Mouse (Mus musculus) heart, embryonic 14.5 days (tissue): ENCODE measurements around the gene Gstt3. TPM values are rescaled to one million over a fixed set of nuclear protein-coding genes. Genes with fewer than 3 reads are reported as not detected.

Source experiments
- ATAC-seq: fragments of 200-750 bp; cut with Nextera tagmentation; 2 replicates; pipeline ENCODE4 v1.8.0; 2017; ENCODE audit warnings: low read depth, moderate TSS enrichment; ENCODE audit not compliant: insufficient number of reproducible peaks, insufficient read depth, low FRiP score
- H3K27ac ChIP-seq, 2 experiments: fragments of 200-500 bp in 1 of 2; fragments of 300-500 bp in 1 of 2; sonication (generic) in 1 of 2; replicated peaks in 1 of 2; 2 replicates each; pipeline ENCODE4 v1.5.1; 2012 to 2014; ENCODE audit warnings: low read depth in 2 of 2, low read length in 2 of 2, control low read depth in 1 of 2, mild to moderate bottlenecking in 1 of 2, mixed read lengths in 1 of 2; ENCODE audit not compliant: control insufficient read depth in 1 of 2, insufficient read depth in 1 of 2
- H3K27me3 ChIP-seq: fragments of 300-500 bp; sonication (generic); 2 replicates; pipeline ENCODE4 v1.6.1; 2014; ENCODE audit warnings: mild to moderate bottlenecking, low read length, control low read depth; ENCODE audit not compliant: control insufficient read depth, insufficient read depth
- H3K36me3 ChIP-seq: fragments of 300-500 bp; sonication (generic); 2 replicates; pipeline ENCODE4 v1.6.1; 2014; ENCODE audit warnings: mild to moderate bottlenecking, control low read depth, low read length, mixed read lengths; ENCODE audit not compliant: control insufficient read depth, insufficient read depth
- H3K4me1 ChIP-seq, 2 experiments: fragments of 200-500 bp in 1 of 2; fragments of 300-500 bp in 1 of 2; sonication (generic) in 1 of 2; 2 replicates each; pipeline ENCODE4 v1.6.1; 2012 to 2014; ENCODE audit warnings: low read length in 2 of 2, control low read depth in 1 of 2, mixed read lengths in 1 of 2; ENCODE audit not compliant: control insufficient read depth in 2 of 2, insufficient read depth in 2 of 2
- H3K4me2 ChIP-seq: fragments of 300-500 bp; sonication (generic); 2 replicates; pipeline ENCODE4 v1.6.1; 2014; ENCODE audit warnings: mild to moderate bottlenecking, low read length
- H3K4me3 ChIP-seq, 2 experiments: fragments of 200-500 bp in 1 of 2; fragments of 300-500 bp in 1 of 2; sonication (generic) in 1 of 2; 2 replicates each; pipeline ENCODE4 v1.5.1; 2012 to 2014; ENCODE audit warnings: low read length in 2 of 2, mild to moderate bottlenecking in 2 of 2, control low read depth in 1 of 2, low read depth in 1 of 2, moderate library complexity in 1 of 2; ENCODE audit not compliant: control insufficient read depth in 1 of 2, insufficient read depth in 1 of 2
- H3K9ac ChIP-seq: fragments of 300-500 bp; sonication (generic); 2 replicates; pipeline ENCODE4 v1.6.1; 2014; ENCODE audit warnings: mild to moderate bottlenecking, low read length
- H3K9me3 ChIP-seq: fragments of 300-500 bp; sonication (generic); 2 replicates; pipeline ENCODE4 v1.6.1; 2016; ENCODE audit warnings: low read length, control low read depth; ENCODE audit not compliant: control insufficient read depth
- WGBS: fragments of 180-500 bp; shearing (Covaris S2); extraction: QIAGEN DNeasy Blood & Tissue Kit; methylation state at CpG from one replicate; pipeline ENCODE4 v1.1.7; 2014; 5-methylcytosine and 5-hydroxymethylcytosine counted together
- polyA plus RNA-seq: library from polyadenylated mRNA; unstranded; fragments of >200 nt; fragmentation: Nextera tagmentation; extraction: Ambion mirVana; gene quantifications from 2 replicates; pipeline ENCODE4 v1.2.1, GENCODE M21; 2014

The Gstt3 gene
- polyA plus RNA-seq, 1 experiment from 2014 or later: 3.2 TPM

DNA sequence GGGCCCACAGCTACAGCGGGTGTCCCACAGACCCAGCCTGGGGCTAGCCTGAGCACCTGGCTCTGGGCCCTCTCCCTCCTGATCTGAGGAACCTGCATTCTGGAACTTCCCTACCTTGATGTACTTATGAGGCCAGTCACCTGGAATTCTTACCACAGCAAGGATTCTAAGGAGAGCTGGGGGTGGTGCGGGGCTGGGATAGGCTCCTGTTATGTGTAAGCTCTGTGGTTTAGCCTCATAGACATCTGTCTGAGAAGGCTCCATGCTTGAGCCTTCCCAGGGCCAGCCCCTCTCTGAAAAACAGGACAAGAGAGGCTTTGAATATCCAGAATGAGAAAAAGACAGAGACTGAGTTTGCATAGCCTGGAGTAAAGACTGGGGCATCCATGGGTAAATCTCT is 41.2 kb upstream of the Gstt3 start, which contains the start of gene Gstt4:
Gstt4 (minus strand) TSS at position 101 of the 400 bp plus-strand sequence.
- Histone ChIP-seq H3K4me2 (no peak within 1 kb of the TSS), H3K4me1 (no peaks in the 10 kb centered on the region), H3K9ac (no peak within 1 kb of the TSS), H3K27ac (no peak within 1 kb of the TSS), H3K4me3 (no peak within 1 kb of the TSS), H3K36me3 (no peaks in the 10 kb centered on the region), H3K9me3 (0 out of 2 replicates have a peak, but pooled peaks cover 2% of the 10 kb centered on the region), H3K27me3 (no peaks in the 10 kb centered on the region)
- ATAC-seq: no peak
- WGBS: 93% methylated on average over 2 of the region's 2 CpGs

DNA sequence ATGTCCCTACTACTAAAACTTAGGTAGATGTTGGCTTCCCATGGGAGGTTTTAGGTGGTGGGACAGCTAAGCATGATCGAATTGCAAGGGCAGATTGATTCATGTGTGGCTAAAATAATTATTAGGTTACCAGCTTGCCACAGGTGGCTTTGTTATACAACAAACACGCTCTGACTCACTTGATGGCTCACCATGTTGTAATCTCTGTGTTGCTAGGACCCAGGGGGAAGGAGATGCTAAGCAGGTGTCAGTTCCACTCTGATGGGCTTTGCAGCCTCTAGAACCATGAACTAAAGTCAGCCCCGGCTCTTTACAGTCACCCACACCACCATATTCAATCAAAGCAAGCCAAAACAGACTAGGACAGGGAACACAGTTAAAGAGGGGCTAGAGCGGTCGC is 38.7 kb upstream of the Gstt3 start:
- Histone ChIP-seq H3K27me3 (no peaks in the 10 kb centered on the region), H3K9ac (no peak overlapping the region), H3K36me3 (no peaks in the 10 kb centered on the region), H3K4me2 (no peak overlapping the region), H3K27ac (no peak overlapping the region), H3K4me1 (no peaks in the 10 kb centered on the region), H3K4me3 (no peak overlapping the region), H3K9me3 (0 out of 2 replicates have a peak, but pooled peaks cover 2% of the 10 kb centered on the region)
- 84% methylated on average over 5 of the region's 5 CpGs for WGBS
- no peak for ATAC-seq

DNA sequence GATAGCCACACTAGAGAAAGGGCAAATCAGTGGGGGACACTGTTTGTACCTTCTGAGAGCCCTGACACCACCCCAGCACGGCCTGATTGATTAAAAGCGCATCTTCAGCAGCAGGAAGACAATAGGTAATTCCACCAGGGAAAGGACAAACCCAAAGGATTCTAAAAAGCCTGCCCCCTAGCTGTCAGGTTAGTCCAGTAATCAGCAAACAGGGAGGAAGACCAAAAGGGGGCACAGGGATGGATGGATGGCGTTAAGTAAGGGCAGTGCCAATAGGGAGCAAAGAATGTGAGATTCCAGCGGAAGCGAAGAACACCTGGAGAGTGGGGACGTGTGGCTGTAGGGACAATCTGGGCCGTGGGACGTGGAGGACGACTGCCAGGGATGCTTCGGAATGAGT is 37.4 kb upstream of the Gstt3 start:
- Histone ChIP-seq H3K4me1 (no peaks in the 10 kb centered on the region), H3K27me3 (no peaks in the 10 kb centered on the region), H3K27ac (no peak overlapping the region), H3K4me2 (no peak overlapping the region), H3K9ac (no peak overlapping the region), H3K36me3 (no peaks in the 10 kb centered on the region), H3K9me3 (0 out of 2 replicates have a peak, but pooled peaks cover 2% of the 10 kb centered on the region), H3K4me3 (no peak overlapping the region)
- ATAC-seq: no peak
- 61% methylated on average over 10 of the region's 10 CpGs for WGBS

DNA sequence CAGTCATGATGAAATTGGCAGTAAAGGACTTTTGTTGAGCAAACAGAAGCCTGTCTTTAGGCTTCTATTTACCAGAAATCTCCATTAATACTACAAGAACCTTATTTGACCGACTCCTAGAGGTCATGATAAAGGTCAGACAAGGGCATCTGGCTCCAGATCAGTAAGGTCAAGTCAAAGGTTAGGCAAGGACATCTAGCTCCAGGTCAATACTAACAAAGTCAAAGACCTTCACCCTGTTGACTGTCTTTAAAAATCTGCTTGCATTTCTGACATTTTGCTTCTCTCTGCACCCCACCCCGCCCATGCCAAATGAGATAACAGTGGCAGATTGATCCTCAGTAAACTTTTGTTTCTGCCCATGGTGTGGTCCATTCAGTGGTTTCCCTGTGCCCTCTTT is 23.0 kb upstream of the Gstt3 start:
- ATAC-seq: no peak
- no peak overlapping the region for H3K27ac ChIP-seq
- no peaks in the 10 kb centered on the region for H3K9me3 ChIP-seq
- 57% methylated on average over 2 of the region's 2 CpGs for WGBS
- H3K27me3 ChIP-seq: no peaks in the 10 kb centered on the region
- no peaks in the 10 kb centered on the region for H3K4me1 ChIP-seq
- H3K9ac ChIP-seq: no peak overlapping the region
- no peaks in the 10 kb centered on the region for H3K36me3 ChIP-seq
- no peak overlapping the region for H3K4me3 ChIP-seq
- no peak overlapping the region for H3K4me2 ChIP-seq

DNA sequence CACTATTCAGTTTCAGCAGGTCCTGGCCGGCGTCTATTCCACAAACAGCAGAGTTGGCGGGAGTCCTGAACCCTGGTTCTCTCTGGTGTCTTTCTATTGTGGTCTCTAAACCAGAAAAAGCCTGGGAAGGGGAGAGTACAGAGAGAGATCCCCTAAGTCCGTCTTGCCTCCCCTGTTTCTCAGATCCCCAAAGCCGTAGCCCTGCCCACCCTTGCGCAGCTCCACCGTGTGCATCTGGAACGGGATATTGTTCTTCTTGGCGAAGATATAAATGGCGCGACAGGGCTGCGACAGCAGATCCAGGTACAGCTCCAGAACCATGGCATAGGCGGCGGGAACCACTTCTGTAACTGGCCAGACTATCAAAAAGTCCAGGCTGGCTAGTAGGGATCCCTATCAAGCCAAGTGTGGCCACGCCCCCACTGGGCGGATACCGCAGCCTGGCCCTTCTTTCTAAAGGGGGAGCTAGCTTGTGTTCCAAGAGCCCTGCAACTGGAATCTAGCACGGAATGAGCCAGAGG is 17.0 kb upstream of the Gstt3 start, which contains the start of gene Gstt1:
Gstt1 (minus strand) TSS at position 409 of the 521 bp plus-strand sequence.
- Histone ChIP-seq H3K36me3 (no peaks in the 10 kb centered on the region), H3K4me3 (peak within 1 kb of the TSS; percentile 51 to 53), H3K9me3 (no peaks in the 10 kb centered on the region), H3K4me2 (peak within 1 kb of the TSS; percentile 86), H3K9ac (peak within 1 kb of the TSS; percentile 64), H3K4me1 (peaks cover 8 to 12% of the 10 kb centered on the region in 2 experiments; a peak in 3 of 4 replicates), H3K27me3 (no peaks in the 10 kb centered on the region), H3K27ac (no peak within 1 kb of the TSS)
- 0 out of 2 replicates have a peak, but pooled peaks have one; percentile 3 for ATAC-seq
- 1% methylated on average over 18 of the region's 18 CpGs for WGBS

DNA sequence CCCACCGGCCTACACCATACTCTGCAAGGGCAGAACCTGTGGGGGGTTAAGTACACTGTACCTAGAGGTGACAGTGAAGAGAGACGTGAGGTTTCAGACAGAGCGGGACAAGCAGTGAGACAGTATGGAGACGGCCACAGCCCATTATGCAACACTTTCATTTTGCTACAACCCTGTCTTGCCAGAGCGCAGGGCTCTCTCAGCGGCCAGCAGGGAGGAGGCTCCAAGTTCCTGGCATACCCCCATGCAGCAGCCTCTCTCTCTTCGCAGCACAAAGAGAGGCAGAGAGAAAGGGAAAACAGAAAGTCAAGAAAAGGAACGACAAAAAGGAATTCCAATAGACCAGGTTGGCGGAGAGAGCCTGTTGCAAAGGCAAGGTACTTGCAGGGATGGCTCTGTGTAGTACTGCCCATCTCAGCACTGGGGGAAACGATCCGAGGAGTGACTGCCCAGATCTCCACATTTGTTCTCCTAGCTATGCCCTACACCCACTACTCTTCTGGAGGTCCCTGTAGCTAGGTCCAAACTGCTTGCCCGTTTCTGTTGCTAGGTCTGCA is 16.5 kb upstream of the Gstt3 start:
- Histone ChIP-seq H3K4me2 (peak overlapping the region; percentile 86), H3K4me1 (peaks cover 8 to 12% of the 10 kb centered on the region in 2 experiments; a peak in 3 of 4 replicates), H3K36me3 (no peaks in the 10 kb centered on the region), H3K4me3 (peak overlapping the region; percentile 51 to 53), H3K27me3 (no peaks in the 10 kb centered on the region), H3K9me3 (no peaks in the 10 kb centered on the region), H3K9ac (peak overlapping the region; percentile 64), H3K27ac (no peak overlapping the region)
- no peak for ATAC-seq
- under 1% methylated on average over 12 of the region's 12 CpGs for WGBS

DNA sequence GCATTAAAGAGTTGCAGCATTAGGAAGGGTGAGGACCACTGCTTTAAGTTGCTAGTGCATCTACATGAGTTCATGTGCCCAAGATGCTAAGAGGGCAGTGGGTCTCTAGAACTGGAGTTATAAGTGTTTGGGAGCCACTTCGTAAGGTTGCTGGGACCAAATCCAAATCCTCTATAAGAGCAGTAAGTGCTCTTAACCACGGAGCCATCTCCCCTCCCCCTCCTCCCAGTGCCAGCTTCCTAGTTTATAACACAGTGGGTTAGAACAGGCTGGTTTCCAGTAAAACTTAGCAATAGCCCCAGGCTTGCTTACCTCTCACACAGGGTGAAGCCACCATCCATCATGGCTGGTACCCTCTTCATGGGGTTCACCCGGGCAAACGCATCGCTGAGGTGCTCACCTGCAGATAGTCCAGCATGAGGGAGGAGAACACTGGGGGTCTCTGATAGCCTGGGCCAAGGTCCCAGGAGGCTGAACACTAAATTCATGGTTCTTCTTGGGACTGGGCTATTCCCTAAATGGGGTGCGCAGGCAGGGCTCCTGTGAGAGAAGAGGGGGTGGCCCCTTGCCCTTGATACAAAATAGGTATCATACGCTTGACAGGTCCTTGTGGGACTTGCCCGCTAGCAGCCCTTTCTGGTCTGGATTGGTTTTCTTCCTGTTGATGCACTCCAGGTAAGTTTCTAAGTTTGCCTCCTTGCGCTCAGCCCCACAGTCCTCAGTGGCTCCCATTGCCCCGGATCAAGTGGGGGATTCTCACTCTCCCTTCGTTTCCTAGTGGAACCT is 15.7 kb upstream of the Gstt3 start:
- Histone ChIP-seq H3K9ac (peak overlapping the region; percentile 64), H3K27ac (no peak overlapping the region), H3K9me3 (no peaks in the 10 kb centered on the region), H3K36me3 (no peaks in the 10 kb centered on the region), H3K27me3 (no peaks in the 10 kb centered on the region), H3K4me2 (peak overlapping the region; percentile 86), H3K4me3 (peak overlapping the region in 1 of 2 experiments; percentile 51; a peak in 2 of 4 replicates), H3K4me1 (peaks cover 8 to 12% of the 10 kb centered on the region in 2 experiments; a peak in 3 of 4 replicates)
- WGBS: 28% methylated on average over 11 of the region's 11 CpGs
- no peak for ATAC-seq
